Mouse (Mus musculus) layer of hippocampus, adult 6 months (tissue): ENCODE results near the gene Nlrp5. TPM values are rescaled to one million over a fixed set of nuclear protein-coding genes. Genes with fewer than 3 reads are reported as not detected.

Source experiments
- long read RNA-seq, 2 experiments: library from polyadenylated mRNA; unstranded; transcript quantifications; one replicate each; pipeline ENCODE4 v2.0.0; 2019 to 2020
- microRNA-seq: library from miRNA; unstranded; fragments of <30 nt; microRNA quantifications from one replicate; pipeline ENCODE4 v1.2.0, GENCODE M21; 2020
- polyA plus RNA-seq: library from polyadenylated mRNA; unstranded; fragments of <200 nt; fragmentation: Nextera tagmentation; gene quantifications from 2 replicates; pipeline ENCODE4 v1.2.3, GENCODE M21; 2021

Gene Nlrp5
- not detected in 2 replicates for polyA plus RNA-seq
- long read RNA-seq, experiment 1, result 0 reads
- long read RNA-seq, experiment 2, result 0 reads

DNA sequence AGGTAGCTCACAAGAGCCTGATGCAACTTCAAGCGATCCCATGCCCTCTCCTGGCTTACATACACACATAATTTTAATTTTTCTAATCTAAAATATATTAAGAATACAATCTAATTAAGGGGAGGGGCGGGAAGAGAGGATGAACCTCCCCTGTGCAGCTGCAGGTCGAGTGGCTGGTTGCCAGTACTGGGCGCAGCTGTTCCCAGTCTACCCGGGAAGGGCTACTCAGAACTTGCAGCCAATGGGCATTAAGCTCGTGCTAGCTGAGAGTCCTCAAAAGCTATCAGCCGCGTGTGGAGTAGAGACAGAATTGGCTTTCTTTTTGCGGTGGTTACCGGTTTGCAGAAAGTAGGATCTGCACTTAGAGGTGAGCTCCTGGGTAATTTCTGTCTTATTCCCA is at the start of gene Nlrp5:
Gene Nlrp5, plus strand, starts transcription at position 301 of the 400 bp plus-strand sequence.

Small RNA genes within 50 kb of the gene (microRNA-seq; reads per million reads assigned to microRNA genes)
- not detected for gene Gm25196

Other genes with a start within 250 kb of the Nlrp5 start
- gene Gm10662, start 241.4 kb upstream of the Nlrp5 start, polyA plus RNA-seq, result not detected in 2 replicates
- gene Vmn1r165, start 168.6 kb upstream of the Nlrp5 start, polyA plus RNA-seq, result not detected in 2 replicates
- gene Vmn1r166, start 134.2 kb upstream of the Nlrp5 start, polyA plus RNA-seq, result not detected in 2 replicates
- not detected in 2 replicates for gene Gm6902, start 107.0 kb upstream of the Nlrp5 start, polyA plus RNA-seq
- gene Nlrp4e, start 84.7 kb upstream of the Nlrp5 start, polyA plus RNA-seq, result not detected in 2 replicates
- not detected in 2 replicates for gene Vmn1r167, start 121.3 kb downstream of the Nlrp5 start, polyA plus RNA-seq
- gene Vmn1r168, start 153.8 kb downstream of the Nlrp5 start, polyA plus RNA-seq, result 0.04 TPM in 1 of 2 replicates, not detected in the other
- gene Vmn1r169, start 189.6 kb downstream of the Nlrp5 start, polyA plus RNA-seq, result not detected in 2 replicates
- not detected in 2 replicates for gene Vmn1r170, start 220.3 kb downstream of the Nlrp5 start, polyA plus RNA-seq
- gene Vmn1r171, start 244.8 kb downstream of the Nlrp5 start, polyA plus RNA-seq, result not detected in 2 replicates